Mouse (Mus musculus) heart, postnatal 0 days (tissue): ENCODE measurements at regions not wholly inside any gene's neighbourhood (a gene's known extent, or its start where the extent isn't known, plus 50 kb on each side); places are given as distances from the start of the nearest gene placed in this dataset.

Experiments
- CTCF ChIP-seq: IDR thresholded peaks from 2 replicates; pipeline ENCODE4 v1.5.1; 2016; ENCODE audit warnings: antibody characterized with exemption, control low read depth, low read depth
- EP300 ChIP-seq: IDR thresholded peaks from 2 replicates; pipeline ENCODE4 v1.6.1; 2016; ENCODE audit warnings: antibody characterized with exemption, low read depth

GRCm38 (mm10) chr4:124368085-124368484, 242.5 kb downstream of the 3100002H09Rik start:
- TF ChIP-seq EP300 (no peak), CTCF (no peak)
